Mouse (Mus musculus): Measurements from ENCODE around the gene Pdgfc. TPM values are rescaled to one million over a fixed set of nuclear protein-coding genes. Genes with fewer than 3 reads are reported as not detected.

Pdgfc gene
- polyA plus RNA-seq, 1 experiment from 2014 or later: 7.2 TPM

GRCm38 (mm10) chr3:81057719-81058118 lies 21.5 kb downstream of the Pdgfc start:
- no peak overlapping the region for H3K4me2 ChIP-seq
- no peak for ATAC-seq (ENCODE audit: low FRiP score)
- H3K4me1 ChIP-seq (ENCODE audit: control insufficient read depth, insufficient read depth, low read length): no peaks in the 10 kb centered on the region
- 63% methylated on average over 1 of the region's 1 CpGs for whole genome bisulfite sequencing
- DNase-seq (ENCODE audit: low spot score, missing footprints): no peak
- no peaks in the 10 kb centered on the region for H3K27me3 ChIP-seq (ENCODE audit: control insufficient read depth, insufficient read depth, low read length)
- H3K9me3 ChIP-seq (ENCODE audit: control insufficient read depth, low read length): no peaks in the 10 kb centered on the region
- no peak overlapping the region for H3K4me3 ChIP-seq (ENCODE audit: low read depth, low read length)
- H3K36me3 ChIP-seq (ENCODE audit: control insufficient read depth, insufficient read depth, low read length): no peaks in the 10 kb centered on the region
- H3K9ac ChIP-seq (ENCODE audit: low read length): no peak overlapping the region
- H3K27ac ChIP-seq (ENCODE audit: low read depth, low read length): no peak overlapping the region

GRCm38 (mm10) chr3:81058527-81059031 lies 22.4 kb downstream of the Pdgfc start:
- no peak for DNase-seq (ENCODE audit: low spot score, missing footprints)
- H3K9me3 ChIP-seq (ENCODE audit: control insufficient read depth, low read length): no peaks in the 10 kb centered on the region
- no peak overlapping the region for H3K9ac ChIP-seq (ENCODE audit: low read length)
- H3K4me3 ChIP-seq (ENCODE audit: low read depth, low read length): no peak overlapping the region
- no peak overlapping the region for H3K4me2 ChIP-seq
- H3K36me3 ChIP-seq (ENCODE audit: control insufficient read depth, insufficient read depth, low read length): no peaks in the 10 kb centered on the region
- no peaks in the 10 kb centered on the region for H3K27me3 ChIP-seq (ENCODE audit: control insufficient read depth, insufficient read depth, low read length)
- ATAC-seq (ENCODE audit: low FRiP score): peak; percentile 70
- no peak overlapping the region for H3K27ac ChIP-seq (ENCODE audit: low read depth, low read length)
- WGBS: 45% methylated on average over 4 of the region's 4 CpGs
- H3K4me1 ChIP-seq (ENCODE audit: control insufficient read depth, insufficient read depth, low read length): no peaks in the 10 kb centered on the region

GRCm38 (mm10) chr3:81068550-81068949 lies 32.3 kb downstream of the Pdgfc start:
- DNase-seq (ENCODE audit: low spot score, missing footprints) (no peak), ATAC-seq (ENCODE audit: low FRiP score) (0 out of 2 replicates have a peak, but pooled peaks have one; percentile 55)
- Histone ChIP-seq H3K9ac (ENCODE audit: low read length) (no peak overlapping the region), H3K9me3 (ENCODE audit: control insufficient read depth, low read length) (no peaks in the 10 kb centered on the region), H3K4me3 (ENCODE audit: low read depth, low read length) (no peak overlapping the region), H3K4me1 (ENCODE audit: control insufficient read depth, insufficient read depth, low read length) (no peaks in the 10 kb centered on the region), H3K36me3 (ENCODE audit: control insufficient read depth, insufficient read depth, low read length) (no peaks in the 10 kb centered on the region), H3K27ac (ENCODE audit: low read depth, low read length) (no peak overlapping the region), H3K4me2 (no peak overlapping the region), H3K27me3 (ENCODE audit: control insufficient read depth, insufficient read depth, low read length) (no peaks in the 10 kb centered on the region)
- WGBS: 57% methylated on average over 2 of the region's 2 CpGs

- Histone ChIP-seq H3K36me3 (ENCODE audit: control insufficient read depth, insufficient read depth, low read length) (no peaks in the 10 kb centered on the region), H3K4me3 (ENCODE audit: low read depth, low read length) (no peak overlapping the region), H3K9me3 (ENCODE audit: control insufficient read depth, low read length) (no peaks in the 10 kb centered on the region), H3K4me2 (no peak overlapping the region), H3K27ac (ENCODE audit: low read depth, low read length) (no peak overlapping the region), H3K9ac (ENCODE audit: low read length) (no peak overlapping the region), H3K27me3 (ENCODE audit: control insufficient read depth, insufficient read depth, low read length) (no peaks in the 10 kb centered on the region), H3K4me1 (ENCODE audit: control insufficient read depth, insufficient read depth, low read length) (peaks cover 7% of the 10 kb centered on the region; the same call in 1 of the 2 replicates)
- ATAC-seq (ENCODE audit: low FRiP score): no peak
- DNase-seq (ENCODE audit: low spot score, missing footprints): no peak
- 94% methylated on average over 1 of the region's 1 CpGs for WGBS
These were observed 64.9 kb downstream of the Pdgfc start for GRCm38 (mm10) chr3:81101136-81101535.

- no peaks in the 10 kb centered on the region for H3K27me3 ChIP-seq (ENCODE audit: control insufficient read depth, insufficient read depth, low read length)
- peak; percentile 92 for ATAC-seq (ENCODE audit: low FRiP score)
- H3K4me3 ChIP-seq (ENCODE audit: low read depth, low read length): no peak overlapping the region
- no peak overlapping the region for H3K9ac ChIP-seq (ENCODE audit: low read length)
- WGBS: 28% methylated on average over 3 of the region's 3 CpGs
- H3K4me2 ChIP-seq: no peak overlapping the region
- H3K4me1 ChIP-seq (ENCODE audit: control insufficient read depth, insufficient read depth, low read length): peaks cover 7% of the 10 kb centered on the region; the same call in 1 of the 2 replicates
- no peak for DNase-seq (ENCODE audit: low spot score, missing footprints)
- H3K27ac ChIP-seq (ENCODE audit: low read depth, low read length): 0 out of 2 replicates have a peak overlapping the region, but pooled peaks have one; percentile 3
- H3K9me3 ChIP-seq (ENCODE audit: control insufficient read depth, low read length): no peaks in the 10 kb centered on the region
- no peaks in the 10 kb centered on the region for H3K36me3 ChIP-seq (ENCODE audit: control insufficient read depth, insufficient read depth, low read length)
These were observed 66.1 kb downstream of the Pdgfc start for GRCm38 (mm10) chr3:81102158-81102876.

GRCm38 (mm10) chr3:81102877-81103420 lies 66.7 kb downstream of the Pdgfc start:
- Histone ChIP-seq H3K4me1 (ENCODE audit: control insufficient read depth, insufficient read depth, low read length) (peaks cover 7% of the 10 kb centered on the region; the same call in 1 of the 2 replicates), H3K4me3 (ENCODE audit: low read depth, low read length) (no peak overlapping the region), H3K36me3 (ENCODE audit: control insufficient read depth, insufficient read depth, low read length) (no peaks in the 10 kb centered on the region), H3K4me2 (no peak overlapping the region), H3K9me3 (ENCODE audit: control insufficient read depth, low read length) (no peaks in the 10 kb centered on the region), H3K9ac (ENCODE audit: low read length) (no peak overlapping the region), H3K27me3 (ENCODE audit: control insufficient read depth, insufficient read depth, low read length) (no peaks in the 10 kb centered on the region), H3K27ac (ENCODE audit: low read depth, low read length) (0 out of 2 replicates have a peak overlapping the region, but pooled peaks have one; percentile 3)
- ATAC-seq (ENCODE audit: low FRiP score) (no peak), DNase-seq (ENCODE audit: low spot score, missing footprints) (no peak)
- 65% methylated on average over 5 of the region's 5 CpGs for WGBS

- H3K27ac ChIP-seq (ENCODE audit: low read depth, low read length): no peak overlapping the region
- no peak for ATAC-seq (ENCODE audit: low FRiP score)
- no peak overlapping the region for H3K9ac ChIP-seq (ENCODE audit: low read length)
- no peaks in the 10 kb centered on the region for H3K27me3 ChIP-seq (ENCODE audit: control insufficient read depth, insufficient read depth, low read length)
- H3K9me3 ChIP-seq (ENCODE audit: control insufficient read depth, low read length): no peaks in the 10 kb centered on the region
- H3K36me3 ChIP-seq (ENCODE audit: control insufficient read depth, insufficient read depth, low read length): no peaks in the 10 kb centered on the region
- no peak for DNase-seq (ENCODE audit: low spot score, missing footprints)
- 61% methylated on average over 1 of the region's 1 CpGs for WGBS
- no peak overlapping the region for H3K4me3 ChIP-seq (ENCODE audit: low read depth, low read length)
- H3K4me2 ChIP-seq: no peak overlapping the region
- H3K4me1 ChIP-seq (ENCODE audit: control insufficient read depth, insufficient read depth, low read length): no peaks in the 10 kb centered on the region
These were observed 71.3 kb downstream of the Pdgfc start for GRCm38 (mm10) chr3:81107515-81107914.

- Histone ChIP-seq H3K36me3 (ENCODE audit: control insufficient read depth, insufficient read depth, low read length) (no peaks in the 10 kb centered on the region), H3K27me3 (ENCODE audit: control insufficient read depth, insufficient read depth, low read length) (no peaks in the 10 kb centered on the region), H3K9ac (ENCODE audit: low read length) (no peak overlapping the region), H3K9me3 (ENCODE audit: control insufficient read depth, low read length) (no peaks in the 10 kb centered on the region), H3K27ac (ENCODE audit: low read depth, low read length) (no peak overlapping the region), H3K4me3 (ENCODE audit: low read depth, low read length) (no peak overlapping the region), H3K4me1 (ENCODE audit: control insufficient read depth, insufficient read depth, low read length) (no peaks in the 10 kb centered on the region), H3K4me2 (no peak overlapping the region)
- WGBS: 84% methylated on average over 1 of the region's 1 CpGs
- no peak for ATAC-seq (ENCODE audit: low FRiP score)
- no peak for DNase-seq (ENCODE audit: low spot score, missing footprints)
These were observed 74.8 kb downstream of the Pdgfc start for GRCm38 (mm10) chr3:81110968-81111367.

GRCm38 (mm10) chr3:81112892-81113291 lies 76.7 kb downstream of the Pdgfc start:
- no peaks in the 10 kb centered on the region for H3K9me3 ChIP-seq (ENCODE audit: control insufficient read depth, low read length)
- H3K27ac ChIP-seq (ENCODE audit: low read depth, low read length): no peak overlapping the region
- no peak for DNase-seq (ENCODE audit: low spot score, missing footprints)
- H3K27me3 ChIP-seq (ENCODE audit: control insufficient read depth, insufficient read depth, low read length): no peaks in the 10 kb centered on the region
- no peaks in the 10 kb centered on the region for H3K36me3 ChIP-seq (ENCODE audit: control insufficient read depth, insufficient read depth, low read length)
- ATAC-seq (ENCODE audit: low FRiP score): no peak
- H3K4me2 ChIP-seq: no peak overlapping the region
- WGBS: 96% methylated on average over 3 of the region's 3 CpGs
- H3K4me1 ChIP-seq (ENCODE audit: control insufficient read depth, insufficient read depth, low read length): no peaks in the 10 kb centered on the region
- H3K4me3 ChIP-seq (ENCODE audit: low read depth, low read length): no peak overlapping the region
- no peak overlapping the region for H3K9ac ChIP-seq (ENCODE audit: low read length)

Data from midbrain, embryonic 11.5 days (tissue).